Mouse (Mus musculus) forebrain, postnatal 0 days (tissue): ENCODE results near the gene Dohh. TPM values are rescaled to one million over a fixed set of nuclear protein-coding genes. Genes with fewer than 3 reads are reported as not detected.
A peak's percentile ranks its signal among the peaks of the same experiment; 100 is the strongest.

ENCODE experiments used
- ATAC-seq: fragments of 200-750 bp; cut with Nextera tagmentation; 2 replicates; pipeline ENCODE4 v1.8.0; 2017; ENCODE audit warnings: mild to moderate bottlenecking, moderate library complexity
- DNase-seq: peaks from one replicate; pipeline ENCODE4 v3.0.0-alpha.2; 2015
- H3K27ac ChIP-seq: fragments of 300-500 bp; sonication (generic); 2 replicates; pipeline ENCODE4 v1.5.1; 2014; ENCODE audit warnings: low read depth, mild to moderate bottlenecking, antibody characterized with exemption, low read length, moderate library complexity, mixed read lengths
- H3K27me3 ChIP-seq: fragments of 300-500 bp; sonication (generic); 2 replicates; pipeline ENCODE4 v1.6.1; 2014; ENCODE audit warnings: mild to moderate bottlenecking, low read length, mixed read lengths; ENCODE audit not compliant: insufficient read depth
- H3K36me3 ChIP-seq: fragments of 300-500 bp; sonication (generic); 2 replicates; pipeline ENCODE4 v1.6.1; 2014; ENCODE audit warnings: mild to moderate bottlenecking, moderate library complexity; ENCODE audit not compliant: insufficient read depth
- H3K4me1 ChIP-seq: fragments of 300-500 bp; sonication (generic); 2 replicates; pipeline ENCODE4 v1.6.1; 2014; ENCODE audit warnings: antibody characterized with exemption; ENCODE audit not compliant: insufficient read depth
- H3K4me2 ChIP-seq: fragments of 300-500 bp; sonication (generic); 2 replicates; pipeline ENCODE4 v1.6.1; 2014; ENCODE audit warnings: low read depth, mild to moderate bottlenecking, moderate library complexity
- H3K4me3 ChIP-seq: fragments of 300-500 bp; sonication (generic); 2 replicates; pipeline ENCODE4 v1.5.1; 2014; ENCODE audit warnings: low read depth, low read length, mixed read lengths
- H3K9ac ChIP-seq: fragments of 300-500 bp; sonication (generic); 2 replicates; pipeline ENCODE4 v1.6.1; 2014; ENCODE audit warnings: mild to moderate bottlenecking
- H3K9me3 ChIP-seq: fragments of 300-500 bp; sonication (generic); 2 replicates; pipeline ENCODE4 v1.6.1; 2016; ENCODE audit warnings: low read length
- CTCF ChIP-seq: sonication (generic); IDR thresholded peaks from 2 replicates; pipeline ENCODE4 v1.5.1; 2016; ENCODE audit warnings: antibody characterized with exemption, control low read depth, low read depth
- WGBS: fragments of 180-500 bp; shearing (Covaris S2); extraction: QIAGEN DNeasy Blood & Tissue Kit; methylation state at CpG from one replicate; pipeline ENCODE4 v1.1.7; 2014; 5-methylcytosine and 5-hydroxymethylcytosine counted together
- polyA plus RNA-seq: library from polyadenylated mRNA; unstranded; fragments of >200 nt; fragmentation: Nextera tagmentation; extraction: Ambion mirVana; gene quantifications from 2 replicates; pipeline ENCODE4 v1.2.1, GENCODE M21; 2015
- total RNA-seq: library from RNA; depleted of rRNA; stranded (reverse); fragments of >200 nt; gene quantifications from 2 replicates; pipeline ENCODE4 v1.2.3, GENCODE M21; 2014

The Dohh gene
- total and polyA plus RNA-seq, 2 experiments from 2014 or later = 111 to 126 TPM

- 22% methylated on average over 8 of the region's 8 CpGs for WGBS
- no peak for TF ChIP-seq CTCF
- H3K27ac ChIP-seq = no peak overlapping the region
Observed at GRCm38 (mm10) chr10:81409330-81409729, 25.1 kb downstream of the Dohh start.

GRCm38 (mm10) chr10:81410350-81410749 is 26.1 kb downstream of the Dohh start:
- no peak for ATAC-seq
- Histone ChIP-seq H3K27me3 (no peaks in the 10 kb centered on the region), H3K9ac (no peak overlapping the region), H3K36me3 (peaks cover 30% of the 10 kb centered on the region; the same call in 1 of the 2 replicates), H3K27ac (peak overlapping the region; percentile 4; the same call in 1 of the 2 replicates), H3K4me3 (no peak overlapping the region), H3K4me2 (no peak overlapping the region), H3K9me3 (no peaks in the 10 kb centered on the region), H3K4me1 (peaks cover 9% of the 10 kb centered on the region; the same call in 1 of the 2 replicates)
- DNase-seq = no peak
- 78% methylated on average over 4 of the region's 4 CpGs for WGBS
- TF ChIP-seq CTCF = no peak

More at GRCm38 (mm10) chr10:81409330-81409729, 25.1 kb downstream of the Dohh start:
- H3K36me3 ChIP-seq = peaks cover 30% of the 10 kb centered on the region; the same call in 1 of the 2 replicates
- H3K4me2 ChIP-seq = no peak overlapping the region
- peaks cover 9% of the 10 kb centered on the region; the same call in 1 of the 2 replicates for H3K4me1 ChIP-seq
- H3K27me3 ChIP-seq = no peaks in the 10 kb centered on the region
- H3K9me3 ChIP-seq = no peaks in the 10 kb centered on the region
- no peak for DNase-seq
- H3K4me3 ChIP-seq = no peak overlapping the region
- no peak overlapping the region for H3K9ac ChIP-seq
- no peak for ATAC-seq

- Histone ChIP-seq H3K27ac (peak overlapping the region; percentile 70; the same call in 1 of the 2 replicates), H3K9ac (no peak overlapping the region), H3K4me1 (peaks cover 9% of the 10 kb centered on the region; the same call in 1 of the 2 replicates), H3K4me3 (no peak overlapping the region), H3K36me3 (peaks cover 25% of the 10 kb centered on the region; the same call in 1 of the 2 replicates), H3K9me3 (no peaks in the 10 kb centered on the region), H3K4me2 (no peak overlapping the region), H3K27me3 (no peaks in the 10 kb centered on the region)
- 69% methylated on average over 9 of the region's 9 CpGs for WGBS
- no peak for DNase-seq
- TF ChIP-seq CTCF = no peak
- no peak for ATAC-seq
Observed at GRCm38 (mm10) chr10:81410981-81411380, 26.8 kb downstream of the Dohh start.

- H3K9me3 ChIP-seq = no peaks in the 10 kb centered on the region
- TF ChIP-seq CTCF = no peak
- H3K4me1 ChIP-seq = peaks cover 14% of the 10 kb centered on the region; the same call in 1 of the 2 replicates
- no peak overlapping the region for H3K9ac ChIP-seq
- peak overlapping the region; percentile 70 for H3K27ac ChIP-seq
- H3K27me3 ChIP-seq = no peaks in the 10 kb centered on the region
- ATAC-seq = no peak
- H3K4me2 ChIP-seq = no peak overlapping the region
- 50% methylated on average over 18 of the region's 18 CpGs for WGBS
- H3K36me3 ChIP-seq = peaks cover 18% of the 10 kb centered on the region; the same call in 1 of the 2 replicates
- H3K4me3 ChIP-seq = no peak overlapping the region
- DNase-seq = no peak
Observed at GRCm38 (mm10) chr10:81411471-81412400, 27.5 kb downstream of the Dohh start.

- H3K27me3 ChIP-seq = no peaks in the 10 kb centered on the region
- DNase-seq (no peak), ATAC-seq (no peak)
- H3K4me2 ChIP-seq = no peak overlapping the region
- no peak overlapping the region for H3K9ac ChIP-seq
- H3K4me1 ChIP-seq = peaks cover 19% of the 10 kb centered on the region; the same call in 1 of the 2 replicates
- TF ChIP-seq CTCF = no peak
- peaks cover 9% of the 10 kb centered on the region; the same call in 1 of the 2 replicates for H3K36me3 ChIP-seq
- WGBS = 75% methylated on average over 16 of the region's 16 CpGs
- peak overlapping the region; percentile 70 for H3K27ac ChIP-seq
- H3K9me3 ChIP-seq = no peaks in the 10 kb centered on the region
- no peak overlapping the region for H3K4me3 ChIP-seq
Observed at GRCm38 (mm10) chr10:81412586-81413309, 28.5 kb downstream of the Dohh start.

GRCm38 (mm10) chr10:81413310-81414261 is 29.4 kb downstream of the Dohh start:
- Histone ChIP-seq H3K4me1 (peaks cover 19% of the 10 kb centered on the region; the same call in 1 of the 2 replicates), H3K4me2 (no peak overlapping the region), H3K27ac (peak overlapping the region; percentile 54; the same call in 1 of the 2 replicates), H3K36me3 (peaks cover 3% of the 10 kb centered on the region; the same call in 1 of the 2 replicates), H3K9ac (no peak overlapping the region), H3K4me3 (no peak overlapping the region), H3K9me3 (no peaks in the 10 kb centered on the region), H3K27me3 (no peaks in the 10 kb centered on the region)
- 28% methylated on average over 26 of the region's 26 CpGs for WGBS
- ATAC-seq (no peak), DNase-seq (no peak)
- 0 out of 2 replicates have a peak, but pooled peaks have one; percentile 9 for TF ChIP-seq CTCF
